Mouse (Mus musculus) stomach, embryonic 14.5 days (tissue): Measurements from ENCODE around the gene Prpf8. TPM values are rescaled to one million over a fixed set of nuclear protein-coding genes. Genes with fewer than 3 reads are reported as not detected.

Experiments used
- ATAC-seq: fragments of 200-750 bp; cut with Nextera tagmentation; 2 replicates; pipeline ENCODE4 v1.8.0; 2017; ENCODE audit warnings: low read depth, moderate TSS enrichment; ENCODE audit not compliant: insufficient number of reproducible peaks, insufficient read depth, low FRiP score
- H3K27ac ChIP-seq: fragments of 300-500 bp; sonication (generic); 2 replicates; pipeline ENCODE4 v1.5.1; 2014; ENCODE audit warnings: mild to moderate bottlenecking, low read length, moderate library complexity, mixed read lengths
- H3K27me3 ChIP-seq: fragments of 300-500 bp; sonication (generic); 2 replicates; pipeline ENCODE4 v1.6.1; 2014; ENCODE audit warnings: low read length, control low read depth, mixed read lengths; ENCODE audit not compliant: control insufficient read depth, insufficient read depth
- H3K36me3 ChIP-seq: fragments of 300-500 bp; sonication (generic); 2 replicates; pipeline ENCODE4 v1.6.1; 2014; ENCODE audit warnings: mild to moderate bottlenecking, control low read depth, low read length, moderate library complexity, mixed read lengths; ENCODE audit not compliant: control insufficient read depth, insufficient read depth
- H3K4me1 ChIP-seq: fragments of 300-500 bp; sonication (generic); 2 replicates; pipeline ENCODE4 v1.6.1; 2014; ENCODE audit warnings: low read length, control low read depth, mixed read lengths; ENCODE audit not compliant: control insufficient read depth, insufficient read depth
- H3K4me2 ChIP-seq: fragments of 300-500 bp; sonication (generic); replicated peaks from 2 replicates; pipeline ENCODE4 v1.6.1; 2014; ENCODE audit warnings: low read depth, low read length, control low read depth
- H3K4me3 ChIP-seq: fragments of 300-500 bp; sonication (generic); 2 replicates; pipeline ENCODE4 v1.5.1; 2014; ENCODE audit warnings: low read depth, low read length, control low read depth
- H3K9ac ChIP-seq: fragments of 300-500 bp; sonication (generic); replicated peaks from 2 replicates; pipeline ENCODE4 v1.6.1; 2014; ENCODE audit warnings: low read depth, mild to moderate bottlenecking, control low read depth, low read length, moderate library complexity, mixed read lengths
- H3K9me3 ChIP-seq: fragments of 300-500 bp; sonication (generic); 2 replicates; pipeline ENCODE4 v1.6.1; 2016; ENCODE audit warnings: low read depth, low read length, control low read depth; ENCODE audit not compliant: control insufficient read depth
- WGBS: fragments of 180-500 bp; shearing (Covaris S2); extraction: QIAGEN DNeasy Blood & Tissue Kit; methylation state at CpG from one replicate; pipeline ENCODE4 v1.1.7; 2014; 5-methylcytosine and 5-hydroxymethylcytosine counted together
- polyA plus RNA-seq: library from polyadenylated mRNA; unstranded; fragments of >200 nt; fragmentation: Nextera tagmentation; extraction: Ambion mirVana; gene quantifications from 2 replicates; pipeline ENCODE4 v1.2.1, GENCODE M21; 2014

Gene Prpf8
- polyA plus RNA-seq, 1 experiment from 2014 or later, result 79.7 TPM

GRCm38 (mm10) chr11:75512301-75513018, 25.8 kb downstream of the Prpf8 start:
- Histone ChIP-seq H3K27me3 (no peaks in the 10 kb centered on the region), H3K9me3 (no peaks in the 10 kb centered on the region), H3K9ac (no peak overlapping the region), H3K4me3 (no peak overlapping the region), H3K4me1 (peaks cover 16% of the 10 kb centered on the region), H3K27ac (no peak overlapping the region), H3K36me3 (peaks cover 23% of the 10 kb centered on the region), H3K4me2 (no peak overlapping the region)
- ATAC-seq, result no peak
- WGBS, result 78% methylated on average over 9 of the region's 9 CpGs

GRCm38 (mm10) chr11:75513336-75513735, 26.7 kb downstream of the Prpf8 start, which contains the start of gene Scarf1:
Gene Scarf1 (plus strand): TSS chr11:75513540.
- Histone ChIP-seq H3K9ac (no peak within 1 kb of the TSS), H3K9me3 (no peaks in the 10 kb centered on the region), H3K36me3 (peaks cover 15% of the 10 kb centered on the region), H3K4me2 (no peak within 1 kb of the TSS), H3K4me3 (peak within 1 kb of the TSS; percentile 9; the same call in 1 of the 2 replicates), H3K27me3 (no peaks in the 10 kb centered on the region), H3K27ac (no peak within 1 kb of the TSS), H3K4me1 (peaks cover 16% of the 10 kb centered on the region)
- no peak for ATAC-seq
- 54% methylated on average over 8 of the region's 8 CpGs for WGBS

- H3K4me2 ChIP-seq, result no peak overlapping the region
- no peaks in the 10 kb centered on the region for H3K4me1 ChIP-seq
- H3K27me3 ChIP-seq, result no peaks in the 10 kb centered on the region
- H3K9ac ChIP-seq, result no peak overlapping the region
- no peak for ATAC-seq
- WGBS, result 89% methylated on average over 25 of the region's 25 CpGs
- H3K9me3 ChIP-seq, result no peaks in the 10 kb centered on the region
- H3K4me3 ChIP-seq, result no peak overlapping the region
- no peak overlapping the region for H3K27ac ChIP-seq
- H3K36me3 ChIP-seq, result no peaks in the 10 kb centered on the region
These were observed 28.6 kb downstream of the Prpf8 start for GRCm38 (mm10) chr11:75515186-75515585.

GRCm38 (mm10) chr11:75519834-75520633, 33.4 kb downstream of the Prpf8 start:
- ATAC-seq, result no peak
- Histone ChIP-seq H3K9me3 (no peaks in the 10 kb centered on the region), H3K27me3 (no peaks in the 10 kb centered on the region), H3K4me3 (no peak overlapping the region), H3K36me3 (no peaks in the 10 kb centered on the region), H3K9ac (no peak overlapping the region), H3K4me1 (no peaks in the 10 kb centered on the region), H3K27ac (no peak overlapping the region), H3K4me2 (no peak overlapping the region)
- 69% methylated on average over 15 of the region's 15 CpGs for WGBS

- ATAC-seq, result no peak
- H3K9ac ChIP-seq, result no peak overlapping the region
- no peak overlapping the region for H3K4me2 ChIP-seq
- 89% methylated on average over 4 of the region's 4 CpGs for WGBS
- H3K36me3 ChIP-seq, result no peaks in the 10 kb centered on the region
- H3K4me3 ChIP-seq, result no peak overlapping the region
- no peaks in the 10 kb centered on the region for H3K27me3 ChIP-seq
- H3K4me1 ChIP-seq, result no peaks in the 10 kb centered on the region
- no peaks in the 10 kb centered on the region for H3K9me3 ChIP-seq
- H3K27ac ChIP-seq, result no peak overlapping the region
These were observed 35.0 kb downstream of the Prpf8 start for GRCm38 (mm10) chr11:75521609-75522008.

- no peaks in the 10 kb centered on the region for H3K9me3 ChIP-seq
- no peak overlapping the region for H3K27ac ChIP-seq
- no peaks in the 10 kb centered on the region for H3K4me1 ChIP-seq
- H3K27me3 ChIP-seq, result no peaks in the 10 kb centered on the region
- 80% methylated on average over 2 of the region's 2 CpGs for WGBS
- no peak overlapping the region for H3K4me2 ChIP-seq
- no peak overlapping the region for H3K4me3 ChIP-seq
- no peak for ATAC-seq
- no peak overlapping the region for H3K9ac ChIP-seq
- no peaks in the 10 kb centered on the region for H3K36me3 ChIP-seq
These were observed 36.2 kb downstream of the Prpf8 start for GRCm38 (mm10) chr11:75522793-75523192.

GRCm38 (mm10) chr11:75525531-75526125, 39.0 kb downstream of the Prpf8 start:
- WGBS, result 83% methylated on average over 15 of the region's 15 CpGs

GRCm38 (mm10) chr11:75526943-75527342, 40.3 kb downstream of the Prpf8 start:
- ATAC-seq, result no peak
- no peak overlapping the region for H3K4me3 ChIP-seq
- 83% methylated on average over 6 of the region's 6 CpGs for WGBS

More at GRCm38 (mm10) chr11:75525531-75526125, 39.0 kb downstream of the Prpf8 start:
- no peaks in the 10 kb centered on the region for H3K36me3 ChIP-seq
- H3K27ac ChIP-seq, result no peak overlapping the region
- no peaks in the 10 kb centered on the region for H3K4me1 ChIP-seq
- no peak overlapping the region for H3K9ac ChIP-seq
- no peaks in the 10 kb centered on the region for H3K9me3 ChIP-seq
- ATAC-seq, result no peak
- H3K27me3 ChIP-seq, result no peaks in the 10 kb centered on the region
- H3K4me3 ChIP-seq, result no peak overlapping the region
- no peak overlapping the region for H3K4me2 ChIP-seq

More at GRCm38 (mm10) chr11:75526943-75527342, 40.3 kb downstream of the Prpf8 start:
- Histone ChIP-seq H3K4me2 (no peak overlapping the region), H3K27me3 (no peaks in the 10 kb centered on the region), H3K27ac (no peak overlapping the region), H3K36me3 (no peaks in the 10 kb centered on the region), H3K9ac (no peak overlapping the region), H3K4me1 (no peaks in the 10 kb centered on the region), H3K9me3 (no peaks in the 10 kb centered on the region)
